Mouse (Mus musculus) intestine, postnatal 0 days (tissue): ENCODE data around the gene Adamts14. TPM values are rescaled to one million over a fixed set of nuclear protein-coding genes. Genes with fewer than 3 reads are reported as not detected.

Experiments used
- ATAC-seq: fragments of 200-750 bp; cut with Nextera tagmentation; 2 replicates; pipeline ENCODE4 v1.8.0; 2017; ENCODE audit warnings: mild to moderate bottlenecking, moderate TSS enrichment, moderate library complexity
- H3K27ac ChIP-seq: fragments of 300-500 bp; sonication (generic); 2 replicates; pipeline ENCODE4 v1.5.1; 2014; ENCODE audit warnings: mild to moderate bottlenecking, low read depth, low read length, moderate library complexity
- H3K27me3 ChIP-seq: fragments of 300-500 bp; sonication (generic); replicated peaks from 2 replicates; pipeline ENCODE4 v1.6.1; 2014; ENCODE audit warnings: low read length, mixed read lengths; ENCODE audit not compliant: control insufficient read depth, insufficient read depth
- H3K36me3 ChIP-seq: fragments of 300-500 bp; sonication (generic); 2 replicates; pipeline ENCODE4 v1.6.1; 2014; ENCODE audit warnings: mild to moderate bottlenecking, moderate library complexity; ENCODE audit not compliant: control insufficient read depth, insufficient read depth
- H3K4me1 ChIP-seq: fragments of 300-500 bp; sonication (generic); replicated peaks from 2 replicates; pipeline ENCODE4 v1.6.1; 2014; ENCODE audit warnings: antibody characterized with exemption, low read length, mixed read lengths; ENCODE audit not compliant: control insufficient read depth, insufficient read depth
- H3K4me2 ChIP-seq: fragments of 300-500 bp; sonication (generic); replicated peaks from 2 replicates; pipeline ENCODE4 v1.6.1; 2014; ENCODE audit warnings: low read depth, mild to moderate bottlenecking, moderate library complexity
- H3K4me3 ChIP-seq: fragments of 300-500 bp; sonication (generic); 2 replicates; pipeline ENCODE4 v1.5.1; 2014; ENCODE audit warnings: low read depth, low read length
- H3K9ac ChIP-seq: fragments of 300-500 bp; sonication (generic); 2 replicates; pipeline ENCODE4 v1.6.1; 2014; ENCODE audit warnings: mild to moderate bottlenecking, low read depth, low read length
- H3K9me3 ChIP-seq: fragments of 300-500 bp; sonication (generic); 2 replicates; pipeline ENCODE4 v1.6.1; 2016; ENCODE audit warnings: mixed run types; ENCODE audit not compliant: control insufficient read depth
- CTCF ChIP-seq: sonication (generic); IDR thresholded peaks from 2 replicates; pipeline ENCODE4 v1.5.1; 2016; ENCODE audit warnings: low read depth, mild to moderate bottlenecking, control low read depth, antibody characterized with exemption, moderate library complexity
- WGBS: fragments of 180-500 bp; shearing (Covaris S2); extraction: QIAGEN DNeasy Blood & Tissue Kit; methylation state at CpG from one replicate; pipeline ENCODE4 v1.1.7; 2014; 5-methylcytosine and 5-hydroxymethylcytosine counted together
- polyA plus RNA-seq: library from polyadenylated mRNA; unstranded; fragments of >200 nt; fragmentation: Nextera tagmentation; extraction: Ambion mirVana; gene quantifications from 2 replicates; pipeline ENCODE4 v1.2.1, GENCODE M21; 2015

The Adamts14 gene
- polyA plus RNA-seq, 1 experiment from 2014 or later, result 0.73 TPM

- no peak for ATAC-seq
- H3K4me2 ChIP-seq, result no peak overlapping the region
- WGBS, result 63% methylated on average over 12 of the region's 12 CpGs
- TF ChIP-seq CTCF, result no peak
- H3K36me3 ChIP-seq, result no peaks in the 10 kb centered on the region
- H3K27ac ChIP-seq, result no peak overlapping the region
- no peaks in the 10 kb centered on the region for H3K27me3 ChIP-seq
- H3K9ac ChIP-seq, result no peak overlapping the region
- no peaks in the 10 kb centered on the region for H3K9me3 ChIP-seq
- no peaks in the 10 kb centered on the region for H3K4me1 ChIP-seq
- no peak overlapping the region for H3K4me3 ChIP-seq
These were observed 35.6 kb upstream of the Adamts14 start for GRCm38 (mm10) chr10:61308706-61309320.

- 82% methylated on average over 13 of the region's 13 CpGs for WGBS
- no peaks in the 10 kb centered on the region for H3K36me3 ChIP-seq
These were observed 32.8 kb upstream of the Adamts14 start for GRCm38 (mm10) chr10:61305928-61306590.

GRCm38 (mm10) chr10:61304046-61304445, 30.8 kb upstream of the Adamts14 start:
- H3K4me2 ChIP-seq, result no peak overlapping the region
- WGBS, result 68% methylated on average over 6 of the region's 6 CpGs
- no peaks in the 10 kb centered on the region for H3K27me3 ChIP-seq
- no peaks in the 10 kb centered on the region for H3K9me3 ChIP-seq
- no peak for ATAC-seq
- no peaks in the 10 kb centered on the region for H3K4me1 ChIP-seq
- H3K9ac ChIP-seq, result no peak overlapping the region
- H3K4me3 ChIP-seq, result no peak overlapping the region
- no peak overlapping the region for H3K27ac ChIP-seq
- TF ChIP-seq CTCF, result no peak
- H3K36me3 ChIP-seq, result no peaks in the 10 kb centered on the region

More at GRCm38 (mm10) chr10:61305928-61306590, 32.8 kb upstream of the Adamts14 start:
- H3K9me3 ChIP-seq, result no peaks in the 10 kb centered on the region
- H3K27ac ChIP-seq, result no peak overlapping the region
- no peaks in the 10 kb centered on the region for H3K4me1 ChIP-seq
- no peak for TF ChIP-seq CTCF
- no peak for ATAC-seq
- H3K4me3 ChIP-seq, result no peak overlapping the region
- no peak overlapping the region for H3K4me2 ChIP-seq
- H3K9ac ChIP-seq, result no peak overlapping the region
- no peaks in the 10 kb centered on the region for H3K27me3 ChIP-seq

GRCm38 (mm10) chr10:61300996-61301395, 27.8 kb upstream of the Adamts14 start:
- ATAC-seq, result no peak

GRCm38 (mm10) chr10:61297477-61297876, 24.2 kb upstream of the Adamts14 start, which contains the start of gene Prf1:
Gene Prf1, plus strand, starts transcription at chr10:61297833.
- WGBS, result 82% methylated on average over 7 of the region's 7 CpGs
- no peak within 1 kb of the TSS for H3K9ac ChIP-seq
- no peak within 1 kb of the TSS for H3K4me3 ChIP-seq
- H3K4me2 ChIP-seq, result no peak within 1 kb of the TSS
- no peaks in the 10 kb centered on the region for H3K36me3 ChIP-seq
- no peak within 1 kb of the TSS for H3K27ac ChIP-seq
- no peaks in the 10 kb centered on the region for H3K27me3 ChIP-seq
- no peaks in the 10 kb centered on the region for H3K9me3 ChIP-seq
- no peak for TF ChIP-seq CTCF
- no peak for ATAC-seq
- H3K4me1 ChIP-seq, result no peaks in the 10 kb centered on the region

More at GRCm38 (mm10) chr10:61300996-61301395, 27.8 kb upstream of the Adamts14 start:
- Histone ChIP-seq H3K4me2 (no peak overlapping the region), H3K4me1 (no peaks in the 10 kb centered on the region), H3K9ac (no peak overlapping the region), H3K4me3 (no peak overlapping the region), H3K9me3 (no peaks in the 10 kb centered on the region), H3K36me3 (no peaks in the 10 kb centered on the region), H3K27ac (no peak overlapping the region), H3K27me3 (no peaks in the 10 kb centered on the region)
- 71% methylated on average over 3 of the region's 3 CpGs for WGBS
- TF ChIP-seq CTCF, result no peak

GRCm38 (mm10) chr10:61296713-61297445, 23.6 kb upstream of the Adamts14 start:
- Histone ChIP-seq H3K27me3 (no peaks in the 10 kb centered on the region), H3K4me3 (no peak overlapping the region), H3K27ac (no peak overlapping the region), H3K9ac (no peak overlapping the region), H3K36me3 (no peaks in the 10 kb centered on the region), H3K9me3 (no peaks in the 10 kb centered on the region), H3K4me1 (no peaks in the 10 kb centered on the region), H3K4me2 (no peak overlapping the region)
- no peak for TF ChIP-seq CTCF
- ATAC-seq, result no peak
- 82% methylated on average over 8 of the region's 8 CpGs for WGBS
